Mouse (Mus musculus) spleen, adult 12 weeks (tissue): ENCODE data around the gene Ltbp3.

Experiments used
- DNase-seq: peaks from one replicate; pipeline ENCODE4 v3.0.0; 2022; ENCODE audit warnings: low spot score

Ltbp3 gene

DNA sequence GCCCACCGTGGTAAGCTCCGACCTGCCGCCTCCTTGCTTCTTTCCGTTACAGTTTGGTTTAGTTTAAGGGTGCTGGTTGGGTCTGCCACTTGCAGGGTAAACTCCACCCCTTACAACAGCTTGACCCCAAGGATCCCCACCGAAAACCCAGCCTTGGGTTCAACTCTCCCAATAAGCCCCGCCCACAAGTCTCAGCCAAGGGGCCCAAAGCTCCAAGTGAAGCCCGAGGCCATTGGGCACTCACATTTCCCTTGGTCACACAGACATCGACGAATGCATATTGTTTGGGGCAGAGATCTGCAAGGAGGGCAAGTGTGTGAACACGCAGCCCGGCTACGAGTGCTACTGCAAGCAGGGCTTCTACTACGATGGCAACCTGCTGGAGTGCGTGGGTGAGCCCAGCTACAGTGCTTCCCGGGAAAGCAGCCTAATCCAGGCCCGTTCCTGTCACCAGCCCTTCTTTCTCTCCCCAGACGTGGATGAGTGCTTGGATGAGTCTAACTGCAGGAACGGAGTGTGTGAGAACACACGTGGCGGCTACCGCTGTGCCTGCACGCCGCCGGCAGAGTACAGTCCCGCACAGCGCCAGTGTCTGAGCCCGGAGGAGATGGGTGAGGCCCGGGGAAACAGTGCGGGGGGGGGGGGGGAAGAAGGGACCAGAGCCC is 15.7 kb downstream of the Ltbp3 start:
- DNase-seq, result no peak

DNA sequence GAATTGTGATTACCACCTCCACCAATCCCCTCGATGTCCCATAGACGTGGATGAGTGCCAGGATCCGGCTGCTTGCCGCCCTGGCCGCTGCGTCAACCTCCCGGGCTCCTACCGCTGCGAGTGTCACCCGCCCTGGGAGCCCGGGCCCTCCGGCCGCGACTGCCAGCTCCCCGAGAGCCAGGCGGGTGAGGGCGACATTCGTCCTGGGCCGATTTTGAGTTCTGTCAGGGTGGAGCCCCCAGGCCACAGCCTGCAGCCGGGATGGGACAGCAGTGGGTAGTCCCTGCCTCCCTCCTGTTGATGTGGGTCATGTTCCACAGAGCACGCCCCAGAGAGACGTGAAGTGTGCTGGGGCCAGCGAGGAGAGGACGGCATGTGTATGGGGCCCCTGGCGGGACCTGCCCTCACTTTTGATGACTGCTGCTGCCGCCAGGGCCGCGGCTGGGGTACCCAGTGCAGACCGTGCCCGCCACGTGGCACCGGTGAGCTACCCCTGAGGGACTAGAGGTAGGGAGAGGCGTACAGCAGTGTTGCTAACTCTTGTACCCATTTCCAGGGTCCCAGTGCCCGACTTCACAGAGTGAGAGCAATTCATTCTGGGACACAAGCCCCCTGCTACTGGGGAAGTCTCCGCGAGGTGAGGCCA is 16.4 kb downstream of the Ltbp3 start:
- no peak for DNase-seq

DNA sequence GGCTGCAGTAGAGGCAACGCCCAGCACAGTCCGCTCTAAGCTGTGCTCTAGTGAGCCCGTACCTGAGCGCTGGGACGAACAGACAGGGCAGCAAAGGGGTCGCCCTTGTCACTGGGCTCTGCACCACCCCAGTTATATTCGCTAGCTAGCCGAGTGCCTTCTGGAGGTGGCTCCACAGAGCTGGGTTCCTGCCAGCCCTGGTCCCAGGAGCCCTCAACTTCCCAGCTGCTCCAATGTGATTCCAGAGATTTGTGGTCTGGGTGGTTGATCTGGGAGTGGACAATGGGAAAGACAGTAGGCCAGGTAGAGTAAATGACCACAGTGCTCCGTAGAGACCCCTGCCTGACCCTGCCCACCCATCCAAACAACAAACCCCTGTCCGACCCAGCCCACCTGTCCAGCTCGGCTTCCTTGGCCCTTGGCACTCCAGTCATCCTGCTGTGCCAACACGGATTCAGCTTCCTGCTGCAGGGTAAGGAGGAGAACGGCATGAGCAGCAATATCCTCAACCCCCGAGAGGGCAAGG is 18.2 kb downstream of the Ltbp3 start:
- DNase-seq, result no peak

DNA sequence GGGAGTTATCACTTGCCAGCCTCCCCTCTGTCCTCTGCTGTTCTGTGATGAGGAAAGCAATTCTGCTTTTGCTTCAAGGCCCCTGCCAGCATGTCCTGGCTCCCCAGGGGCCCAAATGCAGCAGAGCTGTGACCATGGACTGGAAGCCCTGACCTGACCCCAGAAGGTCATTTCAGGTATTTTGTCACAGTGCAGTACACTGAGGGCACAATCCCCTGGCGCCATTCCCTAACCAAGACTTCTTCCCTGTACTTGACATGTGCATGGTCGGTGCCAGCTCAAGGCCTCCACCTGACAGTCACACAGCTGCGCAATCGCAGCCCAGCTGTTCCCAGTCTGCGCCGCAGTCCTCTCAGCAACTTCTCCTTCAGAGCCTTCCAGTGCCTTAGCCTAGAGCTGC is 22.5 kb downstream of the Ltbp3 start:
- no peak for DNase-seq

DNA sequence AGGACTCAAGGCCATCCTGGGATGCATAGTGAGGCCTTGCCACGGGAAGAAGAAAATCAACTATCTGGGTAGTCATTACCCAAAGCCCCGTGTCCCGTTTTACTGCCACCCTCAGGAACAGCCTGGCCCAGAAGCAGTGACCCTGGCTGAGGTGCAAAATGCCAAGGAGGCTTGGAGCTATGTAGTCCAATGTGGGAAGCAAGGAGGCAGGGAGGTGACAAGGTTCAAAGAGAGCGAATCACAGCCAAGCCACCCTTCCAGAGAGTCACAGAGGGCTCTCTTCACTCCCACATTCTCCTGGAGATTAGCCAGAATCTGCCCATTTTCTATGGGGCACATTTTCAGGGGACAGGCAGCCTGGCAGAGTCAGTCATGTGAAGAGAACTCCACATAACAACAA is 26.6 kb downstream of the Ltbp3 start:
- no peak for DNase-seq

DNA sequence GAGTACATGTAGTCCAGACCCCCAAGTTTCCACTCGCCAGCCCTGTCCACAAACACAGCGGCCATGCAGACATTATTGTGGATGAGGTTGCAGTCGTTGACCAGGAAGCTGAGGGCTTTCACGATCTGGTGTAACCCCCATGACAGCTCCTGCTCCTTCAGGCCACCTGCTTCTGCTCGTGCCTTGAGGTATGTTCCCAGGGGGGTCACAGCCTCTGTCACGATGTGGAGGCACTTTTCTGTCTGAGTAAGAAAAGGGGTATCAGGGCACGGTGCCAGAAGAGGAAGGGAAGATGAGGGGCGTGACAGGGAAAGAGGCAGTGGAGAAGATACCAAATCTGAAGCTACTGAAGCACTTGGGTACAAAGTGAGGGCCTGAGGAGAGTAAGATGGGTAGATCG is 29.6 kb downstream of the Ltbp3 start:
- no peak for DNase-seq

DNA sequence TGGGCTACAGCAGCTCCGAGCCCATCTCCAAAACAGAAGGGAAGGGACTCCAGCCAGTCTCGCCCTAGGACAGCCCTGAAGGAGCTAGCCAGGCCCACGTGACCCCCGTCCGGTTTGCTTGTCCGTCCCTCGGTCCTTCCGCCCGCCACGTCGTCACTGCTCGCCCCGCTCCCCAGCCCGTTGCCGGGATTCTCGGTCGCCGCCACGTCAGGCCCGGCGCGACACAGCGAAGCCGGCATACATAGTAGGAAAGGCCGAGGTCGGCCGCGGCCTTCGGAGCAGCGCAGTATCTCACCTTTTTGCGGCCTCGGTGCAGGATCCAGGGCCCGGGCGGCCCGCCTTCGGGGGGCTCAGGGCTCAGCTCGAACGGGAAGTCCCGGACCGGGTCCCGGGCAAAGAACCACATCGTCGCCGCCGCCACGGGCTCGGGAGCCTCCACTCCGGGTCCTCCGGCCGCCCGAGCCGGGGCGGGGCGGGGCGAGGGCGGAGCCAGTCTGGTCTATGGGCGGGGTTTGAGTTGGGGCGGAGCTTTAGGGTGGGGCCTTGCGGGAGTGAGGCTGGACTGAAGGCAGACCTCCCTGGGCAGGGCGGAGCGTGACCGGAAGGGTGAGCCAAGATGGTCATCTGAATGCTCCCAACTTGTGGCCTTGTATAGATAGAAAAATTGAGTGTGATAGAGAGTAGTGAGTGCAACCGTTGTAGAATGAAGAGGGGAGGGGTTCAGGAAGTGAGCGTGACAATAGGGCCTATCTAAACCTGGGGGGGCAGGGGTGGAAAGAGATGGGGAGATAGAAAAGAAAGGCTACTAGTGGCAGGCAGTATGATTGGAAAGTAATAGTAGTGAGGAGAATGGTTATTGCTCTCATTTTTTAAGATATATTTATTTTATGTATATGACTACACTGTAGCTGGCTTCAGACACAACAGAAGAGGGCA is 30.5 kb downstream of the Ltbp3 start, which contains the start of gene Scyl1:
Scyl1 (minus strand) TSS at position 495 of the 936 bp plus-strand sequence.
- DNase-seq, result peak; percentile 96

DNA sequence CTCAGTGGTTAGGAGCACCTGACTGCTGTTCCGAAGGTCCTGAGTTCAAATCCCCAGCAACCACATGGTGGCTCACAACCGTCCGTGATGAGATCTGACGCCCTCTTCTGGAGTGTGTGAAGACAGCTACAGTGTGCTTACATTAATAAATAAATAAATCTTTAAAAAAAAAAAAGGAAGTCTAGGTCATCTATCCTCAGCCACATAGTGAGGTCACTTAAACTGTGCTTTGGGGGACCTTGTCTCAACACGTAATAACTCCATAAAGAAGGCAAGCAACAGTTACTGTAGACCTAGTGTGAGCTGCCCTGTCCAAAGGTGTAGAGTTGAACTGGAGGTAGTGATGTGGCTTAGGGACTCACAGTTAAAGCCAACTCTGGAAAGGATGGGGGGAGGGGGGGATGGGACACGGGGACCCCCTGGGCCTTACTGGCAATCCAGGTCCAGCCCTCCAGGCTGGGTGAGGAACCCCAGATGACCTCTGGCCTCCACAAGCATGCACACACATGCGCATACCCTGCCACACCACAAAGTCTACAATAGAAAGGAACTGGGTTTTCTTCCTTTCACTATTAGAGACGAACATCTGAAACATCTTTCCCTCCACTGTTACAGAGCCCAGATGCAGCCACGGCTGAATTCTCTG is 36.8 kb downstream of the Ltbp3 start:
- DNase-seq, result no peak

DNA sequence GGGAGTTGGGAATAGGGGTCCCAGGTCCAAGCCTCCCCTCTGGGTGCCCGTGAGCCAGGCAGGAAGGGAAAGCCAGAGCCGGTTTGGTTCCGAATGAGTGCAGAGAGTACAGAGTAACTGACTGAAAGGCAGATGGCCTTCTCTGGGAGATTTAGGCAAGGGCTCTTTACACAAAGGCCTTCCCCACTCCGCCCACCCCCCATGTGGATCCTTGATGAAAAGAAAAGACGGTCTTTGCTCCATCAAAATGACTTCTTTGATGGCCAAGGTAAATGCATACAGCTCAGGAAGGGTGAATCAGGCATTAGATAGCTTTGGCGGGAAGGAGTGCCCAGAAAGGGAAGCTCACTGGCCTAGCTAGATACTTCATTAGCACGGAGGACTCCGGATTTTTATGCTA is 37.6 kb downstream of the Ltbp3 start:
- no peak for DNase-seq

DNA sequence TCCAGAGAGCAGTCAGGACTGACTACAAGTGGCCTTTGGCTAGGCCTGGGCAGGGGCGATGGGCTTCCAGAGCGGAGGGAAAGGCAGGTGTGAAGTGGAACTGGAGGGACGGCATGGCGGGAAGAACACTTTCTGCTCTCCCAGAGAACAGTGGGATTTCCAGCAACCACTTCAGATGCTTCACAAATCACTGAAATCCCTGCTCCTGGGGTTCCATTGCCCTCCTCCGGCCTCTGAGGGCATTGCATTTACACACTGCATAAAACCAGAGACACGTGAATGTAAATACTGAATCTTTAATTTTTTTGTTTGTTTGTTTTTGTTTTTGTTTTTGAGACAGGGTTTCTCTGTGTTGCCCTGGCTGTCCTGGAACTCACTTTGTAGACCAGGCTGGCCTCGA is 39.5 kb downstream of the Ltbp3 start:
- no peak for DNase-seq

DNA sequence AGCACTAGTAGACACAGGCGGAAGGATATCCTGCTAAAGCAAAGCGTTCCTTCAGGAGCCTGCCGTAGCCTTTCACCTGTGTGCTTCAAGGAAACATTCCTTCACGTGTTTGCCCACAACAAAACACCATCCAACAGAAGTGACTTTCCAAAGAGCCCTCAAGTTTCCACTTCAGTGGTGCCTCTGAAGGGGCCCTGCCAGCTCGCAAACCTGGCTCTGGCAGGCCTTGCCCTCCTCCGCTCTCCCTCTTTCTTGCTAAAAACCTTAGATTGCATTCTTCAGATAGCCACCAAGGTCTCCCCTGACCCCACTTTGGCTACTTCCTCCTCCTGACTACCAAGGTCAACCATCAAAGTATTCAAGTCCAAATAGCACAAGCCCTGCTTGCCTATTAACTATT is 40.8 kb downstream of the Ltbp3 start:
- no peak for DNase-seq

DNA sequence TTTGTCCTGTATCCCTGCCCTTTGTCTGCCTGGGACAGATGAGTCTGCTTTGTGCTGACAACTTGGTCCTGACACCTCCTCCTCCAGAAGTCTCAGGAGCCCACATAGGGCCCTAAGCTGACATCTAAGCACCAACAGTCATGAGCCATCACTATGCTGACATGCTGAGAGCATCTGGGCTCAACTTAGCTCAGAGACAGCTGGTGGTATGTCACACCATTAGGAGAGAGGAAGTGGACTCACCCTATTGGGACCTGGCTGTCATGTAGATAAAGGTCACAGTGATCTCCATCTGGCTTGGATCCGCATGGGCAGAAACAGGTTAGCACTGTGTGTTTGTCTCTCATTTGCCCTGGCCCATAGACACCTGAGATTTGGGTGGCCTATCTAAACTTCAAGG is 41.4 kb downstream of the Ltbp3 start:
- DNase-seq, result no peak

DNA sequence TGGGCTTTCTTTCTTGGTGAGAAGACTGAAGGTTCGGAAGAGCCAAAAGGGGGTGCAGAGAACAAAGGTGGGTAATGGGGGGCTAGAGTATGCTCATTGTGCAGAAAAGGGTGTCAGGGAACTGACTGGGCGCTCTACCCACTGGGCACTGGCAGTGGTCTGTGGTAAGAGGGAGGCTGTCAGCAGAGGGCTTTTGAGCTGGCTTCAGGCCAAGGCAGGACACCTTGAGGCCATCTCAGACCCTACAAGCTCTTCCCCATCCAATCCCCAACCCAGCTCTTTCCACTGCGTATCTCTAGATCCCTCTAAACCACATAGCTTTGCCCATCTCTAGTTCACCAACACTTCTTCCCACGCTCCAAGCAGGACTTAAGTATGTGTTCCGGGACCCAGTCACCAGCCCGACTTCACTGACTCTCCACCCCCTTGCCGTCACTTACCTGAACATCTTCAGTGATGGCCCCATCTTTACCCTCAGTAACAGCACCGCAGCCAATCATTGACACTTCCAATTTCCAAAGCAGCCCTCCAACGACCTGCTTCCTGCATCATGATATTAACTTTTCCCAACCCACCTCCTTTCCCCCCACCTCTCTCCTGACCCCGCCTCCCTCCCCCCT is 44.4 kb downstream of the Ltbp3 start:
- DNase-seq, result no peak

DNA sequence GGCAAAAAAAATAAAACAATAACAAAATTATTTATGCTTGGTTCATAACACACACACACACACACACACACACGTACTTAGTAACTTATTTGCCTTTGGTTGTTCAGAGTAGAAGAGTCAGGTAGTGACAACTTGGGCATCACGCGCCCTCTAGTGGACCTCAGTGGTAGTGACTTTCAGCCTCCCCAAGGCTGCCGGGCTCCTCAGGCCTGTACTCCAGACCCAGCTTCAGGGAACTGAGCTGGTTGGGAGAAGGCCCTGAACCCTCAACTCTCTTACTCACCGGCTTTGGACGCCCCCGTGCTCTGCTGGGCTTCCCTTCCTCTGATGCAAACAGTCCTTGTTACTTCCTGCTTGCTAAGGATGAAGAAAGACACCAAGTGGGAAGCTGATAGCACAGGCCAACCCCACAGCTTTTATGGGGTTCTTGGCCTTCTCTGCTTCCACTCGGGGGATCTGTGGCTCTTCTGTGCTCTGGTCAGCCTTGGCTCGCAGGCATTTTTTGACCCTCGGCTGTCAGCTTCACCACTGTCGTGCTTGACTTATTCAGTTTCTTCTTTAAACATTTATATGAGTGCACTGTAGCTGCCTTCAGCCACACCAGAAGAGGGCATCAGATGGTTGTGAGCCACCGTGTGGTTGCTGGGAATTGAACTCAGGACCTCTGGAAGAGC is 45.9 kb downstream of the Ltbp3 start:
- DNase-seq, result peak; percentile 83

DNA sequence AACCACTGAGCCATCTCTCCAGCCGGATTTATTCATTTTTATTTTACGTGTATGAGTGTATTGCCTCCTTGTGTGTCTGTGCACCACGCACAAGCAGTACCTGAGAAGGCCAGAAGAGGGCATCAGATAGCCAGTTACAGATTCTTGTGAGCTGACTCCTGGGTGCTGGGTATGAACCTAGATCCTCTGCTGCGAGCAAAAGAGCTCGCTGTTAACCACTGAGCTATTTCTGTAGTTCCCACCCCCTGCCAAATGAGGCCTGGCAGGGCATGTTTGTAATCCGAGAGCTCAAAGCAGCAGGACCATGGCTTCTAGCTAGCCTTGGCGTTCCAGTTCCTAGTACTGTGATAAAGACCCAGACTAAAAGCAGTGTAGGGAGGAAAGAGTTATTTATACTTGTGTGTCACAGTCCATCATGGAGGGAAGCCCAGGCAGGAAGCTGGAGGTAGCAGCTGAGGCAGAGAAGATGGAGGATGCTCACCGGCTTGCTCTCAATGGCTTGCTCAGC is 46.5 kb downstream of the Ltbp3 start:
- peak; percentile 82 for DNase-seq

DNA sequence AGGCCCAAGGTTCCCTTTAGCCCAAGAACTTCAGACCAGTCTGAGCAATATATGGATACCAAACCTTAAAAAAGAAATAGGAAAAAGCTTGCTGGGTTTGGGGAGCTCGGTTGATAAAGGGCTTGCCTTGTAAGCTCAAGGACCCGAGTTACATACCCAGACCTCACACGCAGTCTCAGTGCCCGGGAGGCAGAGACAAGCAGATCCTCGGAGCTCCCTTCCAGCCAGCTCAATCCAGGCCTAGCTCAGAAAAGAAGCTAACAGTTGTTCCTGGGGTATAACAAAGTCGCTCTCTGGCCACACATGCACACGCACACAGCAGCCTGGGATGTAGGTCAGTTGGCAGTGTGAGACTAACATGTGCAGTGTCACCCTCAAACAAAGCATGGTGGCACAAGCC is 47.2 kb downstream of the Ltbp3 start:
- DNase-seq, result no peak

DNA sequence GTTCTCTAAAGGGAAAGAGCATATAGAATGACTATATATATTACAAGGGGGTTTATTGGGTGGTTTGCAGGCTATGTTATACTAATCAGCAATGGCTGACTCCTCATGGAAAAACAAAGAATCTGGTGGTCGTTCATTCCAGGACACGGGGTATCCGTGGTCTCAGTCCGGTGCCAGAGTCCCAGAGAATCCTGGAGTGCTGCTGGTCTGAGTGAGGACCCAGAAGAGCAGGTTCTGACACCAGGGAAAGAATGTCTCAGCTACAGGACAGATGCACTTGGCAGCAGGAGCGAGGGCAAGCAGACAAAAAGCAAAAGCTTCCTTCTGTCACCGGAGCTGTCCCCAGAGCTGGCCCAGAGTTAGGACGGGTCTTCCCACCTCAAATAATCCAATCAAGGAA is 47.9 kb downstream of the Ltbp3 start:
- no peak for DNase-seq

DNA sequence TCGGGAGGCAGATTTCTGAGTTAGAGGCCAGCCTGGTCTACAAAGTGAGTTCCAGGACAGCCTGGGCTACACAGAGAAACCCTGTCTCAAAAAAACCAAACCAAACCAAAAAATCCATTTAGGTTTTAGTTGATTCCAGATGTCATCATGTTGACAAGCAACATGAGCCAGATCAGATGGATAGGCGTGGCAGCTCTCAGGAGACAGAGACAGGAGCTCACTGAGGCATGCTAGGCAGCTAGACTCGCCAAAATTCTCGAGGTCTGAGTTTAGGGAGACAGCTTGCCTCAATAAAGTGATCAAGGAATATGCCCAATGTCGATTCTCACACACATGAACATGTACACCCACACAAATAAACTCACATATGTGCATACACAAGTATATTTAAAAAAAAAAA is 48.4 kb downstream of the Ltbp3 start:
- DNase-seq, result no peak

DNA sequence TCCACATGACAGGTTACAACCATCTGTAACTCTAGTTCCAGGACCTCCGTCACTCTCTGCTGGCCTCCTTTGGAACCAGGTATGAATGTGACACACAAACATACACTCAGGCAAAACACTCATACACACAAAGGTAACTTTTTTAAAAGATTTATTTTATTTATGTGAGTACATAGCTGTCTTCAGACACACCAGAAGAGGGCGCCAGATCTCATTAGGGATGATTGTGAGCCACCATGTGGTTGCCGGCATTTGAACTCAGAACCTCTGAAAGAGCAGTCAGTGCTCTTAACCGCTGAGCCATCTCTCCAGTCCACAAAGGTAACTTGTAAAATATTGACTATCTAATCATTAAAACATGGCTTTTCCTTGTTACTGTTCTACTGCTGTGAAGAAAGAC is 50.6 kb downstream of the Ltbp3 start:
- DNase-seq, result no peak

DNA sequence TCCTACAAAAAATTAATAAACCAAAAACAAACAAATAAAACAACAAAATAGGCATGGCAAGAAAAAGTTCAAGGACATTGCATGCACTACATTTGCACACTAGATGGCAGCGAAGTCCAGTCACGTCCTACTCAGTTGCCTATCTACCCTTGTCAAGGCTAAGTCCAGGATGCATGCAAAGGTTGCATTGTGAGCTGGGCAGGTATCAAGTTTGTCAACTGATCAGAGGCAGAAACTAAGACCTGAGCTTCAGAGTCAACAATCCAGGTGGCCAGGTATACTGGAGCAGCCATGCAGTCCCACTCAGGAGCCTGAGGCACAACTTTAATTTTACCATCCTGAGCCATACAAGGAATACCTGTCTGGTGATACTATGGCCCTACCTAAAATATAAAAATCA is 52.4 kb downstream of the Ltbp3 start:
- no peak for DNase-seq
